Mouse (Mus musculus) heart, embryonic 16.5 days (tissue): Measurements from ENCODE around the gene Gm3045. TPM values are rescaled to one million over a fixed set of nuclear protein-coding genes. Genes with fewer than 3 reads are reported as not detected.

Source experiments
- ATAC-seq: fragments of 200-750 bp; cut with Nextera tagmentation; replicated peaks from 2 replicates; pipeline ENCODE4 v1.8.0; 2017; ENCODE audit warnings: moderate number of reproducible peaks; ENCODE audit not compliant: insufficient read depth, low FRiP score; ENCODE audit errors: extremely low read depth
- H3K27ac ChIP-seq: fragments of 300-500 bp; sonication (generic); 2 replicates; pipeline ENCODE4 v1.5.1; 2014; ENCODE audit warnings: mild to moderate bottlenecking, low read length, control low read depth, moderate library complexity
- H3K27me3 ChIP-seq: fragments of 300-500 bp; sonication (generic); 2 replicates; pipeline ENCODE4 v1.6.1; 2014; ENCODE audit warnings: low read length, mixed read lengths; ENCODE audit not compliant: control insufficient read depth, insufficient read depth
- H3K36me3 ChIP-seq: fragments of 300-500 bp; sonication (generic); 2 replicates; pipeline ENCODE4 v1.6.1; 2014; ENCODE audit not compliant: control insufficient read depth, insufficient read depth
- H3K4me1 ChIP-seq: fragments of 300-500 bp; sonication (generic); 2 replicates; pipeline ENCODE4 v1.6.1; 2014; ENCODE audit warnings: low read length, mixed read lengths; ENCODE audit not compliant: control insufficient read depth, insufficient read depth
- H3K4me2 ChIP-seq: fragments of 300-500 bp; sonication (generic); 2 replicates; pipeline ENCODE4 v1.6.1; 2014; ENCODE audit warnings: low read depth, mild to moderate bottlenecking, control low read depth, low read length
- H3K4me3 ChIP-seq: fragments of 300-500 bp; sonication (generic); 2 replicates; pipeline ENCODE4 v1.5.1; 2014; ENCODE audit warnings: mild to moderate bottlenecking, control low read depth, low read length
- H3K9ac ChIP-seq: fragments of 300-500 bp; sonication (generic); 2 replicates; pipeline ENCODE4 v1.6.1; 2014; ENCODE audit warnings: low read length, control low read depth
- H3K9me3 ChIP-seq: fragments of 300-500 bp; sonication (generic); replicated peaks from 2 replicates; pipeline ENCODE4 v1.6.1; 2016; ENCODE audit warnings: low read length; ENCODE audit not compliant: control insufficient read depth
- WGBS: fragments of 180-500 bp; shearing (Covaris S2); extraction: QIAGEN DNeasy Blood & Tissue Kit; methylation state at CpG from one replicate; pipeline ENCODE4 v1.1.7; 2014; 5-methylcytosine and 5-hydroxymethylcytosine counted together
- polyA plus RNA-seq: library from polyadenylated mRNA; unstranded; fragments of >200 nt; fragmentation: Nextera tagmentation; extraction: Ambion mirVana; gene quantifications from 2 replicates; pipeline ENCODE4 v1.2.1, GENCODE M21; 2015

The Gm3045 gene
- polyA plus RNA-seq, 1 experiment from 2014 or later, result not detected

DNA sequence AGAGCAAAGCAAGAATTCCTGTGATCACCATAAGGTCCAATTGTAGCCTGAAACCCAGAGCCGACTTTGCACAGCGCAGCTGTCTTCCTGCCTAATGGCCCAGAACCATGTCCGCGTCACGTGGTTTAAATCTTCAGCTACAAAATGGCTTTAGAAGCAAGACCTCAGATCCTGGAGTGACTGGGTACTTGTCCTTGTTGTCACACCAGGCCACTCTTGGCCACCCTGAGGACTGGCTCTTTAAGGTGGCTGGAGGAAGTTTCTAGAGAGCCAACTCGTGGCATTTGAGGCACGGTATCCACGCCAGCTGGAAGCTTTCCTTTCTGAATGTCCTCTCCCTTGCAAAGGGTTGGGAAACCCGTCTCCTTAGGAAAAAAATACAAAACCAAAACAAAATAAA, 45.6 kb downstream of the Gm3045 start:
- WGBS, result 73% methylated on average over 9 of the region's 9 CpGs
- no peak overlapping the region for H3K27ac ChIP-seq
- no peak overlapping the region for H3K9ac ChIP-seq
- H3K4me1 ChIP-seq, result no peaks in the 10 kb centered on the region
- no peaks in the 10 kb centered on the region for H3K36me3 ChIP-seq
- peaks cover 3% of the 10 kb centered on the region; the same call in 1 of the 2 replicates for H3K27me3 ChIP-seq
- H3K9me3 ChIP-seq, result no peaks in the 10 kb centered on the region
- ATAC-seq, result no peak
- no peak overlapping the region for H3K4me3 ChIP-seq
- no peak overlapping the region for H3K4me2 ChIP-seq

DNA sequence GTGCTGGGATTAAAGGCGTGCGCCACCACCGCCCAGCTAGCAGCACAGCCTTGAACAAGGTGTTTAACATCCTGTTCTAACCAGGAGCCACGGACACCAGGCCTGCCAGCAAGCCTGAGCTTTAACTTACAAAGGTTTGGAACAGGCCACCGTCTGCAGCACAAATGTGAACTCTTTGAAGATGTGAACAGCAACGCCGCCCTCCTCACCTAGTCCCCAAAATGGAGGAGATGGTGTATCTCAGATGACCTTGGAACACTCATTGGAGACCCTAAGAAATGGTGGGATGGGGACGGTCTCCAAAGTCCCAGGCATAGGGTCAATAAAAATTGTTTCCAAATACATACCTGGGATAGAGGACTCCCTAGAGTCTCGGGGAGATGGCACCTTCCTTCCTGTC, 46.3 kb downstream of the Gm3045 start:
- WGBS, result 87% methylated on average over 9 of the region's 9 CpGs
- Histone ChIP-seq H3K36me3 (no peaks in the 10 kb centered on the region), H3K4me1 (peaks cover 4% of the 10 kb centered on the region), H3K27me3 (peaks cover 3% of the 10 kb centered on the region; the same call in 1 of the 2 replicates), H3K27ac (no peak overlapping the region), H3K9me3 (no peaks in the 10 kb centered on the region), H3K4me2 (no peak overlapping the region), H3K9ac (no peak overlapping the region), H3K4me3 (no peak overlapping the region)
- ATAC-seq, result no peak

DNA sequence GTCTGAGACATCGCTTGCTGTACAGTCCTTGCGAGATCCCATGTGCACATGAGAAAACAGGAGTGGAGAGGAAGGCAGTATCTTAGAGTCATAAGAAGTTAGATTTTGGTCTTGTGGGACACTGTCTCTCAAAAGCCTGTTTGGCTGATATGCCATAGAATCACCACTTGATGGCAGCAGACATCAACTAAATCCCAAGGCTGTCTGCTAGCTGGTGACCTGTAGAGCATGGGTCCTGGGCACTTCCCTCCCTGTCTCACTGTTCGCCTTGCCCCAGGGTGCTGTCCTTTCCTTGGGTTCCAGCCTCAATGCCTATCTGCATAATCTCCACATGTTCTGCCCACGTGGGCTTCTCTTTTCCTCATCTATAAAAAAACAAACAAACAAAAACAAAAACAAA, 49.0 kb downstream of the Gm3045 start:
- peak; percentile 45; the same call in 1 of the 2 replicates for ATAC-seq
- Histone ChIP-seq H3K4me1 (peaks cover 7% of the 10 kb centered on the region), H3K9ac (no peak overlapping the region), H3K27me3 (peaks cover 3% of the 10 kb centered on the region; the same call in 1 of the 2 replicates), H3K4me3 (no peak overlapping the region), H3K27ac (no peak overlapping the region), H3K9me3 (no peaks in the 10 kb centered on the region), H3K4me2 (0 out of 2 replicates have a peak overlapping the region, but pooled peaks have one; percentile 6), H3K36me3 (no peaks in the 10 kb centered on the region)
- 29% methylated on average over 4 of the region's 4 CpGs for WGBS

DNA sequence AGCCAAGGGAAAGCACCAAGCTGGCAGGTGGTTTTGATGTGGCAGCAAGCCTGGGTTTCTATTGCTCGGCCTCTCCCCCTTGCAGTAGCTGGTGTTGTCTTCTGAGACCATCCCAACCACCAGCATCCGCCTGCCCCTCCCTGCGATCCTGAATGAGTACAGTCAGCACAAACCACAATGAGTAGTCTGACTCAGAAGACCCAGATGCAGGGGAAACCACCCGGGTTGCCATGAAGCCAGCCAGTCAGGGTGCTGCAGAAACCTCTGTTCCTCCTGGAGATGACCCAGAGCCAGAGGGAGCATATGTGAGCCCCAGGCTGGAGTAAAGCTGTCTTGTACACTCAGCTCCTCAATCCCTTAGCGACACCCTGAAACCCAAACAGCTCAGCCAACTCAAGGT, 50.4 kb downstream of the Gm3045 start:
- ATAC-seq, result no peak; the same call in 1 of the 2 replicates
- H3K4me2 ChIP-seq, result no peak overlapping the region
- H3K9me3 ChIP-seq, result no peaks in the 10 kb centered on the region
- H3K36me3 ChIP-seq, result no peaks in the 10 kb centered on the region
- no peak overlapping the region for H3K9ac ChIP-seq
- no peak overlapping the region for H3K4me3 ChIP-seq
- peaks cover 7% of the 10 kb centered on the region for H3K4me1 ChIP-seq
- H3K27me3 ChIP-seq, result peaks cover 3% of the 10 kb centered on the region; the same call in 1 of the 2 replicates
- H3K27ac ChIP-seq, result no peak overlapping the region
- 58% methylated on average over 5 of the region's 5 CpGs for WGBS

DNA sequence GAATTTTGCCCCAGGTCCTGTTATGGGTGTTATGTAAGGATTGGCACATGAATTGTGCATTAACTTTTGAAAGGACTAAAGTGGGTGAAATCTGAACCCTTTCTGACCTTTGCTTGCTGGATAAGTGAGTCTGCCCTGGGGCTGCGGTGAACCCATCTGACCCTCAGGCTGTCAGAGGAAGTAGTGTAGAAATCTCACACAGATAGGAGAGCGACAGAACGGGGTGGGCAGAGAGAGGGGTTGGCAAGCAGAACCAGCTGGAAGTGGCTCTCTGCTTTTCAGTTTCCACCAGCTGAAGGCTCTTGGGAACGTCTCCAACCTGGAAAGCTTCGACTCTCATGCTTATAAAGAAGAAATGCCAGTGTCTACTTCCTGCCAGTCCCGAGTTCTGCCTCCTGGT, 50.9 kb downstream of the Gm3045 start:
- Histone ChIP-seq H3K4me3 (no peak overlapping the region), H3K36me3 (no peaks in the 10 kb centered on the region), H3K27me3 (peaks cover 3% of the 10 kb centered on the region; the same call in 1 of the 2 replicates), H3K9ac (no peak overlapping the region), H3K4me2 (no peak overlapping the region), H3K4me1 (peaks cover 7% of the 10 kb centered on the region), H3K27ac (no peak overlapping the region), H3K9me3 (no peaks in the 10 kb centered on the region)
- WGBS, result 14% methylated on average over 6 of the region's 6 CpGs
- no peak for ATAC-seq

DNA sequence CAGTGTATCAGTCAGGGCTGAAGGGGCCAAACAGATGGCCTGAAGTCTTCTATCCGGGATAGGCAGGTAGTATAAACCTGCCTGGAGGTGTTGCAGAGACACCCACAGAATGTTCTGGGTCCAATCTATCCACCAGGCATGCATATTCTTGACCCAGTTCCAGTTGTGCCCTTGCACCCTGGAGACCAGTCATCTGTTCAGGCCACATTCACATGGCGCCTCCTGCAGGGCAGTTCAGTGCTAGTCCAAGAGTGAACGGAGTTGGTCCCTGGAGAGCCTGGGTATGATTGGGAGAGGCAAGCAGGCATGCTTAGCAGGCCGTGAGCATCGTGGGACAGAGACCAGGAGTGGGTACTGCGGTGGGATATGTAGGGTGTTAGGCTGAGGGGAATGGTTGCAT, 51.6 kb downstream of the Gm3045 start:
- Histone ChIP-seq H3K4me2 (no peak overlapping the region), H3K9me3 (no peaks in the 10 kb centered on the region), H3K4me1 (peaks cover 7% of the 10 kb centered on the region), H3K27me3 (peaks cover 3% of the 10 kb centered on the region; the same call in 1 of the 2 replicates), H3K9ac (no peak overlapping the region), H3K36me3 (no peaks in the 10 kb centered on the region), H3K4me3 (no peak overlapping the region), H3K27ac (no peak overlapping the region)
- WGBS, result 81% methylated on average over 6 of the region's 6 CpGs
- no peak for ATAC-seq

DNA sequence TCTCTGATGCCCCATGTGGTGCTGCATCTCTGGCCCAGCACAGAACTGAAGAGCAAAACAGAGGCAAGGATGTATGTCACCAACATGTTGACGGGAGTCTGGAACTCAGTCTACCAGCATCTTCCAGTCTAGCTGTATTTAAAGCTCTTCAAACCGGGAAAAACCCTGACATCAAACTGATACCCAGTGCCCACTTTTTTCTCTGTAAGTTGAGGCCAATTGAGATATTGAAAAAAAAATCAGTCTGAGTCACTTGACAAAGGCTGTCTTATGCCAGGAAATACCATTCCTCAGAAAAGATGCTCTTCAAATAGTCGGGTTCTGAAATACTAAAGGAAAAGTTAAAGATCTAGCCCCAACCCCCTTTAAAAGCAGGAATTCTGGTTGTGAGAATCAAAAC, 55.8 kb downstream of the Gm3045 start, which contains the start of gene Il9:
Gene Il9 (minus strand): TSS at position 101 of the 400 bp plus-strand sequence.
- Histone ChIP-seq H3K27ac (no peak within 1 kb of the TSS), H3K4me2 (no peak within 1 kb of the TSS), H3K9me3 (no peaks in the 10 kb centered on the region), H3K27me3 (no peaks in the 10 kb centered on the region), H3K36me3 (no peaks in the 10 kb centered on the region), H3K9ac (no peak within 1 kb of the TSS), H3K4me1 (peaks cover 7% of the 10 kb centered on the region), H3K4me3 (no peak within 1 kb of the TSS)
- 63% methylated on average over 3 of the region's 3 CpGs for WGBS
- ATAC-seq, result no peak

Other genes with a start within 250 kb of the Gm3045 start
- 1.4 and 2.3 TPM in 2 replicates for gene Tifab, start 247.7 kb upstream of the Gm3045 start, polyA plus RNA-seq
- gene Neurog1, start 174.4 kb upstream of the Gm3045 start, polyA plus RNA-seq, result not detected in 2 replicates
- gene Cxcl14, start 130.0 kb upstream of the Gm3045 start, polyA plus RNA-seq, result 0.54 and 1.9 TPM in 2 replicates
- gene Slc25a48, start 11.8 kb downstream of the Gm3045 start, polyA plus RNA-seq, result 0.13 TPM in 1 of 2 replicates, not detected in the other
- not detected in 2 replicates for gene Il9, start 55.7 kb downstream of the Gm3045 start, polyA plus RNA-seq
- 0.72 and 1.00 TPM in 2 replicates for gene Fbxl21, start 95.9 kb downstream of the Gm3045 start, polyA plus RNA-seq
- not detected in 2 replicates for gene Lect2, start 121.9 kb downstream of the Gm3045 start, polyA plus RNA-seq
- gene Tgfbi, start 182.9 kb downstream of the Gm3045 start, polyA plus RNA-seq, result 32.7 and 39.5 TPM in 2 replicates